Mouse (Mus musculus) heart, postnatal 25 days (tissue): ENCODE data around the gene Cyp11a1. TPM values are rescaled to one million over a fixed set of nuclear protein-coding genes. Genes with fewer than 3 reads are reported as not detected.

ENCODE experiments used
- DNase-seq: peaks from one replicate; pipeline ENCODE4 v3.0.0; 2022; ENCODE audit warnings: low spot score
- intact Hi-C: fragments of 180-260 bp; cut with DNase I; formaldehyde crosslinking; loops from one replicate; pipeline ENCODE4 v1.15.1; 2025
- total RNA-seq, 2 experiments: library from RNA; stranded (reverse); gene quantifications; 2 replicates each; pipeline ENCODE4 v1.2.3; 2021

Gene Cyp11a1
- total RNA-seq, 2 experiments from 2014 or later: not detected

DNA sequence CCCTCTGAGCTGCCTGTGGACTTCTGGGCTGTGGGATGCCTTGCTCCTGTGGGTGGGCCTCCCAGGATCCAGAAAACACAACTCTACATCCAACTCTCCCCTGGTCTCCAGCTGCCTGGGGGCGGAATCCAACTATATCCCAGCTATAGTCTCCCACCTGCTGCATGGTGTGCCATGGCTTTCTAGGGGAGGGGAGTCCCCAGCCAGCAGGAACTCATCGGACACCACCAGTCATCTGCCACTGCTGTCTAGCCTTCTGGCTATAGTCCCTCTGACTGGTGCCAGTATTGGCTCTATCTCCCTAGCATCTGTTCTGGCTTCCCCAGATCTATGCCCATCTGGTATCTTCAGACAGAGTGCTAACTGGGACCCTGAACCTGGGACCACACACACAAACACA, 29.3 kb downstream of the Cyp11a1 start:
- DNase-seq: no peak
- intact Hi-C loops: loop anchor here (5.0 kb wide), 2 partner anchors 247 to 332 kb away; no protein-coding TSS in a partner anchor

DNA sequence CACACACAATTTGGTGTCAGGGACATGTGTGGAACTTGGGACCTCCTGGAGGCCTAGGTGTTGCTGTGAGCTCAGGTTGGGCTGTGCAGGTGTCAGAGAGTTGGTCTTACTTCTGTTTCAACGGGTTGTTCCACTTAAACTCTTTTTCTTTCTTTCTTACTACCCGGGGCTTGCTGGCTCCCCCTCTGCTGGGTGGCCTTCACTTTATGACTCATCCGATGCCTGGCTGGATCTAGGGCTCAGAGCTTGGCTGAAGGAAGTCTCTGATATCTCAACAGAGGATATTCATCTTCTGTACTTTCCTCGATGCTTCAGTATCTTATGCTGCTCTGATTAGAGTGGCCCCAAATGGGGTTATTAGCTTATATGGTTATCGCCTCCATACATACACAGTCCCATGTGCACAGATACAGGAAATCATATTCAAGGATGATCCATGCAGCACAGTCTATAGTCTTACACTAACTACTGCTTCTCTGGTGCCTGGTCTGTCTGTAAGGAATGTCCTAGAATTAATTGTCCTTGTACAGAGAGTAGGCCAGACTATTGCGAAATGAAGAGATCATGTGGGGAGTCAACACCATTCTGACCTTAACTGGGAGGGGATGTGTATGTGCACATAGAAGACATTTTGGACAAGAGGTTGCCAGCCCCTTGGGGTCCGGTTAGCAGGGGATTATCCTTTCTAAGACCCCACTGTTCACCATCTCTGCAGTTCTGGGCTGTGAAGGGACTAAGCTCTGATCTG, 29.9 kb downstream of the Cyp11a1 start:
- DNase-seq: no peak
- intact Hi-C loops: loop anchor here (5.0 kb wide), 2 partner anchors 246 to 331 kb away; no protein-coding TSS in a partner anchor

- intact Hi-C loops: loop anchor here (5.0 kb wide), 2 partner anchors 245 to 330 kb away; no protein-coding TSS in a partner anchor
- no peak for DNase-seq
Measured at GRCm38 (mm10) chr9:58036961-58037360, 30.8 kb downstream of the Cyp11a1 start.

- intact Hi-C loops: loop anchor here (1.0 to 5.0 kb wide), 3 partner anchors 166 to 329 kb away; partner anchors contain the start of genes Islr and Islr2
- peak; percentile 51 for DNase-seq
Measured at GRCm38 (mm10) chr9:58038500-58039168, 32.4 kb downstream of the Cyp11a1 start.

- intact Hi-C loops: no loop called here
- DNase-seq: no peak
Measured at GRCm38 (mm10) chr9:58040977-58041376, 34.8 kb downstream of the Cyp11a1 start.

GRCm38 (mm10) chr9:58042391-58042790, 36.2 kb downstream of the Cyp11a1 start:
- DNase-seq: peak; percentile 41
- intact Hi-C loops: no loop called here

DNA sequence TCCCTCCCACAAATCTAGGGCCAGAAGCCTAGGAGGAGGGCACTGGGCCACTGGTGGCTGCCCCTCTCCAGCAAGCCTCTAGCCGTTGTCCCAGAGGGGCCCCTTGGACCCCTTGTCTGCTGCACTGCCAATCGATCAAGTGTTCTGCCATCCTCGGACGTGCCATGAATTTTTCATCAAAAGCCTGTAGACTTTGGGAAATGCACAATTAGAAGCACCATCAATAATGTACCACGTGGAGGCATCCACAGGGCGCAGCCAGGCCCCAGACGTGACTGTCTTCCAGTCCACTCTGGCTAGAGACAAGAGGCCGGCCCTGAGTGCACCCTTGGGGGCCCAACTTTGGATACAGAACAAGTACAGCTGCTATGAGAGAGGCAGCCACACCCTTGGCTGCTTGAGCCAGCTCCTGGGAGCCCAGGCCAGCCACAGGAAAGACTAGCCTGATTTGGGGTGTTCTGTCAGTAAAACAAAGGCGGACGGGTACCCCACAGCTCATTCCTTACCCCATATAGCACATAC, 37.3 kb downstream of the Cyp11a1 start:
- DNase-seq: peak; percentile 74
- intact Hi-C loops: no loop called here

DNA sequence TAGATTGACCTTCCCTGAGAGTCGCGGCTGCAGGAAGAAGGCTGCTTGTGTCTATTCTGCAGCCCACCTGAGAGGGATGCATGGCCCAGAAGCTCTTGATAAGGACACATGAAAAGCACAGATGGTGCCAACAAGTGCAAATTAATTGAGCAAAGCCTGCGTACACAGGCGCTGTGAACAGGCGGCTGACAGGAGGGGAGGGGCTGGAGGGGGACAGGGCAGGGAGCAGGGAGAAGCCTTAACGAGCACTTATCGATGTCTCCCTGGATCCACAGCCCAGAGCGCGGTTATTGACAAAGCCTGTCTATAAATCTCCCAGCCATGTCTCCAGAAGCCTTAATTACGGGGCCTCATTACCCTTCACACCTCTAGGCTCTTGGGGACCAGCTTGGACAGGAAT, 38.6 kb downstream of the Cyp11a1 start:
- intact Hi-C loops: no loop called here
- no peak for DNase-seq

- intact Hi-C loops: no loop called here
Measured at GRCm38 (mm10) chr9:58045646-58046045, 39.4 kb downstream of the Cyp11a1 start.

DNA sequence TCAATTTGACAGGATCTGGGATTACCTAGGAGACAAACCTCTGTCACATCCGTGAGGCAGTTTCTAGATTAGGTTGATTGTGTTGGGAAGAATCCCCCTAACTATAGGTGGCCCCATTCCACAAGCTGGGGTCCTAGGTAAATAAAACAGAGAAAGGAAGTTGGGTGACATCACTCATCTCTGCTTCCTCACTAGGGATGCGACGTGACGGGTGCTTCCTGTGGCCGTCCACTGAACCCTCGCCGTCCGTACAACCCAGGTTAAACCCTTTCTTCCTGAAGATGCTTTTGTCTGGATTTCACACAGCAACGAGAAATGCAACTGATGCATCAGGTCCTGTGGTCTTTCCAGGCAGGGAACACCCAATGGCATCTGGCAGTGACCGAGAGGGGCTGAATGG, 40.9 kb downstream of the Cyp11a1 start:
- DNase-seq: no peak
- intact Hi-C loops: no loop called here

More at GRCm38 (mm10) chr9:58045646-58046045, 39.4 kb downstream of the Cyp11a1 start:
- no peak for DNase-seq

- DNase-seq: no peak
- intact Hi-C loops: no loop called here
Measured at GRCm38 (mm10) chr9:58048621-58049020, 42.4 kb downstream of the Cyp11a1 start.

DNA sequence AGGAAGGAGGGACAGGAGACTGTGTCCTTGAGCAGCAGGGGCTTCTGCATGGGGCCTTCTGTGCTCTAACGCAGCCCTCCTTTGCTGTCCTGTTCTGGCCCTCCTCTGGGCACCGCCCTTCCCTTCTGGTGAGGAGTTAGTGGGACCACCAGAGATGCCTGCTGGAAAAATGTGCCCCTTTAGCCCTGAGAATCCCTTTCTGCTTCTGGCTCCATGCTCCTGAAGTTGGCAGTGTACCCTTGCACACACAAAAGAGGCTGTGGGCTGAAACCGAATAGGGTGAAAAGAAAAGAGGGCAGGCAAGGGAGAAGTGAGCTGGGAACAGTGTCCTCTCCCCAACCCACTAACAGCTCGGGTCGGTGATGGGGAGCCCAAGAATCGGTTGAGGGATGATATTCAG, 43.0 kb downstream of the Cyp11a1 start:
- intact Hi-C loops: no loop called here
- DNase-seq: no peak

DNA sequence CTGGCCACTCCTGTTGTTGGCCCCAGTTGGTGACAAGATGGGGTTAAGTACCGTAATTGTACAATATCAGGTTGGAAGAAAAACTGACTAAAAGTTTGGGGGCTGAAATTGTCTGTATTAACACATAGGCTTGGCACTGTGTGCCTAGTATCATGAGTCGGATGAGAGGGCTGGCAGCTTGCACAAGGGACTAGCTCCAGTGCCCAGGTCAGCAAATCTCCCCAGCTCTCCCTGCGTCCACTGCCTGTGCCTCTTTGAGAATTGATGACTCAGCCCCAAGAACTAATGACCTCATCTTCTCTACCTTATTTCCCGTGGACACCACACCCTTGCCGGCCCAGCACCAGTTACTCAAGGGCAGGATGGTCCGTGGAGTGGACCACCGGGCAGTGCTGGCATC, 43.6 kb downstream of the Cyp11a1 start:
- DNase-seq: no peak
- intact Hi-C loops: no loop called here

DNA sequence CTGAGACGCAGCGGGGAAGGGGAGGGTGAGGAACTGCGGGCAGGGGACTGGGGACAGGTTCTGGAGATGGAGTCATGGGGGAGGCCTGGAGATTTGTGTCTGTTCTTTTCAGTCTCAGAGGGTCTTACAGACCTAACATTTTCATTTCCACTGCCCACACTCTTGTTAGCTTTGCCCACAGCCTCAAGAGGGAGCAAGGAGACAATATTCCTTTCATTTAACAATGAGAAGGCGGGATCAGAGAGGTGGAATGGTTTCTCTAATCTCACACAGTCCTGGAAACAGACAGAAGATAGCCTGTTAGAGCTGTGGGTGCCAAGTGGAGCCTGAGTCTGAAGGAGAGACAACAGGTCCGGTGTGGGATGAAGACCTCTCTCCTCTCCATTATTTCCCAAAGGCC, 45.7 kb downstream of the Cyp11a1 start:
- intact Hi-C loops: no loop called here
- no peak for DNase-seq

- intact Hi-C loops: no loop called here
- DNase-seq: no peak
Measured at GRCm38 (mm10) chr9:58053102-58053501, 46.9 kb downstream of the Cyp11a1 start.

DNA sequence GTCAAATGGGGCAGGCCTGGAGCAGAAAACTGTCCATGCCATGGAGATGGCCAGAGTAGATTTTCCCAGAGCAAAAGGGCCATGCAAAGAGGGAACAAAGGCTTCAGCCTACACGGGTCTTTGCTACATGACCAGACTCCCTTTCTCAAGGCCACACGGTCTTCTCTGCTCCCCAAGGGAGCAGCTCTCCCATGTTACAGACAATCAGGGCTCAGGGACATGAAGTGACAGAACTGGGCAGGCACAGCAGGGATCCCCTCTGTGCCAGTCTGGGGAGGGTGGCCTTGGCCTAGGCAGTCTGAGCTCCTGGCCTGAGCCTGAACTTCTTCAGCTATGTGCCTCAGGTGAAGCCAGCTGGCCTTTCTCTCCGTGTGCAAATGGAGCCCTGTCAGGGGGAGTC, 47.3 kb downstream of the Cyp11a1 start:
- DNase-seq: no peak
- intact Hi-C loops: no loop called here

GRCm38 (mm10) chr9:58054032-58054431, 47.8 kb downstream of the Cyp11a1 start:
- DNase-seq: no peak
- intact Hi-C loops: no loop called here

DNA sequence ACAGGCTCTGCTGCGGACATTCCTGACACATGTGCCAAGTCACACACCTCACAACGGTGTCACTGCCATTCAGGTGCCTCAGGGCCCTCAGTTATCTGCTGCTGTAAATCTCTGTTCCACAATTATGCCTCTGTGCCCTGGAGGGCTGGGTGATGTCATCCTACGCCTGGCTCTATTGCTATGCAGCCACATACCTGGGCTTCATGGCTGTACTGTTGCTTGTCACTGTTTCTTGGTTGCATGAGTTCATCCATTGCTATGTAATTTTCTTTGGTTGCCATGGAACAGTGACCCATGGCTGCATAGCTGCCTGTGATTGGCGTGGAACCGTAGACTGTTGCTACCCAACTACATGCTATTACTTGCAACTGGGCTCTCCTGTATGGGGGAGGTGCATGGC, 49.5 kb downstream of the Cyp11a1 start:
- intact Hi-C loops: no loop called here
- no peak for DNase-seq

GRCm38 (mm10) chr9:58059920-58060319, 53.7 kb downstream of the Cyp11a1 start:
- intact Hi-C loops: no loop called here

DNA sequence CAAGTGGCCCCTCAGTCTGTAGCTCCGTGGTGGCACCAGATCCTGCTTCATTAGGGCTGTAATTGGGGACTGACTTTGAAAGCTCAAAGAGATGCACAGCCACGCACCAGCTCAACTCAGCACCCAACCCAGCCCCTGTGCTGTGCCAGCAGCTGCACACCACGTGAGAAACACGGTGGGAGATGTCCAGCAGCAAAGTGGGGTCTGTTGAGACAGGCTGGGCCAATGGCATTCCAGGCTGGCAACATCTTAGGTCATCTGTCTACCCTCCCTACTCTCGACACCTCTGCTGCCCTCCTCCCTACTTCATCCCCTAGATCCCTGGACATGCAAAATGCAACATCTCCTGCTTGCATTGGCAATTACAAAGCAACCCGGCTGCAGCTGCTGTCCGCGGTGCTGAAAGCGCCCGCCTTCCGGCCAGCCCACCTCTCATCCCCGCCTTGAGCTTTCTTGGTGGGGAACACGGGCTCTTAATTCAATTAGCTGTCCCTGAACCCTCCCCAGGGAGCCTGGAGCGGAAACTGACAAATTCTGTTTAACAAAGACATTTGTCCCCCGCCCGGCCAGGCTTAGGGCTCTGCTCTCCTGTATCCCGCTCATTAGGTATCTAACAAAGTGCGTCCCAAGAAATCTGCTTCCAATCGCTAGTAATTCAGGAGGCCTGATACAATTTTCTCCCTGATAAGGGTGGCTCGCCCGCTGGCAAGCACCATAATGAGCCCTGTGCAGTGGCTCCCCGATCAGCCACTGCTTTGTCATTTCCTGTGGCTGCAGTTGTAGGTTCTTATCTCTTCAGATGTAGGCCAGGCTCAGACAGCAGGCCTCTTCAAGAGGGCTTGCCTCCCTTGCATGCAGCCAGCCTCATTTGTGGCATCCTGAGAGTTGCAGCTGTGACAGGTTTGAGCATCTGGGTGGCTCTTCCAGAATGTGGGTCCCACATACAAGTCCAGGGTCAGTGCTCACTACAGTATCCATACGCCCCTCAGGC, 54.8 kb downstream of the Cyp11a1 start:
- intact Hi-C loops: no loop called here
- no peak for DNase-seq

More at GRCm38 (mm10) chr9:58059920-58060319, 53.7 kb downstream of the Cyp11a1 start:
- no peak for DNase-seq
